Mouse (Mus musculus): ENCODE data around the gene Thsd4. TPM values are rescaled to one million over a fixed set of nuclear protein-coding genes. Genes with fewer than 3 reads are reported as not detected.

Thsd4 gene
- polyA plus RNA-seq, 1 experiment from 2014 or later = 1.8 TPM

GRCm38 (mm10) chr9:60089441-60089840 lies 432.4 kb downstream of the Thsd4 start:
- DNase-seq (ENCODE audit: low read depth, low spot score) (peak; percentile 73), ATAC-seq (no peak)
- in situ Hi-C loops (cut with MboI; ENCODE audit: low pct_unique_long_range_greater_than_20kb) = no loop called here
- H3K27me3 ChIP-seq = no peaks in the 10 kb centered on the region
- POLR2A ChIA-PET = interaction anchor here (0.6 kb wide), 1 partner anchor 872 kb away, joined by 4 read pairs; no protein-coding TSS in a partner anchor
- CTCF ChIA-PET = interaction anchor here (1.2 to 1.5 kb wide), 2 partner anchors 29 to 53 kb away, joined by 3 read pairs; no protein-coding TSS in a partner anchor
- no peak for TF ChIP-seq CTCF (IDR thresholded peaks at IDR 0.05)

GRCm38 (mm10) chr9:60088101-60088500 lies 433.7 kb downstream of the Thsd4 start:
- no peak for DNase-seq (ENCODE audit: low read depth, low spot score)
- in situ Hi-C loops (cut with MboI; ENCODE audit: low pct_unique_long_range_greater_than_20kb) = no loop called here
- peak; percentile 51 for TF ChIP-seq CTCF (IDR thresholded peaks at IDR 0.05)
- CTCF ChIA-PET = no interaction called here
- no peak for ATAC-seq
- no peaks in the 10 kb centered on the region for H3K27me3 ChIP-seq
- POLR2A ChIA-PET = no interaction called here

GRCm38 (mm10) chr9:60082107-60082581 lies 439.7 kb downstream of the Thsd4 start:
- ChIA-PET CTCF (no interaction called here), POLR2A (no interaction called here)
- H3K27me3 ChIP-seq = no peaks in the 10 kb centered on the region
- DNase-seq (ENCODE audit: low read depth, low spot score) = peak; percentile 83
- in situ Hi-C loops (cut with MboI; ENCODE audit: low pct_unique_long_range_greater_than_20kb) = no loop called here
- peak; percentile 71 for ATAC-seq
- no peak for TF ChIP-seq CTCF (IDR thresholded peaks at IDR 0.05)

- no peak for TF ChIP-seq CTCF (IDR thresholded peaks at IDR 0.05)
- ChIA-PET POLR2A (interaction anchor here (1.0 kb wide), 1 partner anchor 42 kb away, joined by 3 read pairs; no protein-coding TSS in a partner anchor), CTCF (no interaction called here)
- in situ Hi-C loops (cut with MboI; ENCODE audit: low pct_unique_long_range_greater_than_20kb) = no loop called here
- DNase-seq (ENCODE audit: low read depth, low spot score) (no peak), ATAC-seq (no peak)
- H3K27me3 ChIP-seq = no peaks in the 10 kb centered on the region
Observed at GRCm38 (mm10) chr9:60077761-60078160, 444.1 kb downstream of the Thsd4 start.

GRCm38 (mm10) chr9:60076396-60076795 lies 445.4 kb downstream of the Thsd4 start:
- ATAC-seq = no peak
- ChIA-PET CTCF (no interaction called here), POLR2A (no interaction called here)
- no peak for TF ChIP-seq CTCF (IDR thresholded peaks at IDR 0.05)
- no peak for DNase-seq (ENCODE audit: low read depth, low spot score)
- no peaks in the 10 kb centered on the region for H3K27me3 ChIP-seq
- in situ Hi-C loops (cut with MboI; ENCODE audit: low pct_unique_long_range_greater_than_20kb) = no loop called here

GRCm38 (mm10) chr9:60071620-60072263 lies 450.1 kb downstream of the Thsd4 start:
- DNase-seq (ENCODE audit: low read depth, low spot score) = no peak
- CTCF ChIA-PET = no interaction called here
- in situ Hi-C loops (cut with MboI; ENCODE audit: low pct_unique_long_range_greater_than_20kb) = no loop called here
- H3K27me3 ChIP-seq = no peaks in the 10 kb centered on the region
- POLR2A ChIA-PET = no interaction called here
- ATAC-seq = no peak
- no peak for TF ChIP-seq CTCF (IDR thresholded peaks at IDR 0.05)

- no peaks in the 10 kb centered on the region for H3K27me3 ChIP-seq
- in situ Hi-C loops (cut with MboI; ENCODE audit: low pct_unique_long_range_greater_than_20kb) = no loop called here
- ChIA-PET POLR2A (no interaction called here), CTCF (no interaction called here)
- no peak for TF ChIP-seq CTCF (IDR thresholded peaks at IDR 0.05)
- no peak for ATAC-seq
- DNase-seq (ENCODE audit: low read depth, low spot score) = no peak
Observed at GRCm38 (mm10) chr9:60067241-60067640, 454.6 kb downstream of the Thsd4 start.

GRCm38 (mm10) chr9:60065184-60065583 lies 456.7 kb downstream of the Thsd4 start:
- DNase-seq (ENCODE audit: low read depth, low spot score) (no peak), ATAC-seq (no peak)
- ChIA-PET POLR2A (no interaction called here), CTCF (interaction anchor here (1.2 kb wide), 1 partner anchor 34 kb away, joined by 3 read pairs; no protein-coding TSS in a partner anchor)
- in situ Hi-C loops (cut with MboI; ENCODE audit: low pct_unique_long_range_greater_than_20kb) = no loop called here
- TF ChIP-seq CTCF (IDR thresholded peaks at IDR 0.05) = no peak
- no peaks in the 10 kb centered on the region for H3K27me3 ChIP-seq

GRCm38 (mm10) chr9:60063191-60063720 lies 458.6 kb downstream of the Thsd4 start:
- ATAC-seq (no peak), DNase-seq (ENCODE audit: low read depth, low spot score) (no peak)
- no peak for TF ChIP-seq CTCF (IDR thresholded peaks at IDR 0.05)
- ChIA-PET POLR2A (no interaction called here), CTCF (no interaction called here)
- no peaks in the 10 kb centered on the region for H3K27me3 ChIP-seq
- in situ Hi-C loops (cut with MboI; ENCODE audit: low pct_unique_long_range_greater_than_20kb) = no loop called here

- CTCF ChIA-PET = no interaction called here
- POLR2A ChIA-PET = no interaction called here
- in situ Hi-C loops (cut with MboI; ENCODE audit: low pct_unique_long_range_greater_than_20kb) = no loop called here
- DNase-seq (ENCODE audit: low read depth, low spot score) (no peak), ATAC-seq (no peak)
- no peak for TF ChIP-seq CTCF (IDR thresholded peaks at IDR 0.05)
- H3K27me3 ChIP-seq = no peaks in the 10 kb centered on the region
Observed at GRCm38 (mm10) chr9:60056131-60056530, 465.7 kb downstream of the Thsd4 start.

- ChIA-PET CTCF (no interaction called here), POLR2A (no interaction called here)
- H3K27me3 ChIP-seq = no peaks in the 10 kb centered on the region
- no peak for TF ChIP-seq CTCF (IDR thresholded peaks at IDR 0.05)
- ATAC-seq (no peak), DNase-seq (ENCODE audit: low read depth, low spot score) (no peak)
- in situ Hi-C loops (cut with MboI; ENCODE audit: low pct_unique_long_range_greater_than_20kb) = no loop called here
Observed at GRCm38 (mm10) chr9:60054951-60055350, 466.9 kb downstream of the Thsd4 start.
